Mouse (Mus musculus) thymus, postnatal 14 days (tissue): ENCODE data around the gene Fgf4.
A peak's percentile ranks its signal among the peaks of the same experiment; 100 is the strongest.
"Not testable (repeated sequence)": the region's sequence is repeated elsewhere in the genome, so short reads cannot be mapped to it uniquely, and the experiment has no call there.

Experiments used
- DNase-seq: peaks from one replicate; pipeline ENCODE4 v3.0.0; 2021

Fgf4 gene

DNA sequence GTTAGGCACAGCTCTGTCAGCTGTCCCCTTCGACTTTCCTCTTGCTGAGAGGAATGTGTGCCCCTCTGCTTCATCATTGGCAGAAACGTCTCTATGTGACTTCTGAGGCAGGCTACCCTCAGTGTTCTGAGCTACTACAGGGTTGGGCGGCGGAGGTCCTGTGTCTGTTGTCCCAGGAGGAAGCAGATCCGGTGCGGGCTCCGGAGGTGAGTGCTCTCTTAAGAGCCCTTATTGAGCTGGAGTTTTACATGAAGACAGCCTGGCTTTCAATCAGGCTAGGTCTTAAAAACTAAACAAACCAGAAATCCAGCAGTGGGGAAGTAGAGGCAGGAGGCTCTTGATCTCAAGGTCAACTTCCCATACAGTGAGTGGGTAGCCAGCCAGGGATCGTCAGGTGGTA, 20.4 kb downstream of the Fgf4 start:
- DNase-seq = no peak

- no peak for DNase-seq
Measured at GRCm38 (mm10) chr7:144872420-144872819, 25.3 kb downstream of the Fgf4 start.

GRCm38 (mm10) chr7:144873160-144873559, 26.0 kb downstream of the Fgf4 start:
- DNase-seq = no peak

DNA sequence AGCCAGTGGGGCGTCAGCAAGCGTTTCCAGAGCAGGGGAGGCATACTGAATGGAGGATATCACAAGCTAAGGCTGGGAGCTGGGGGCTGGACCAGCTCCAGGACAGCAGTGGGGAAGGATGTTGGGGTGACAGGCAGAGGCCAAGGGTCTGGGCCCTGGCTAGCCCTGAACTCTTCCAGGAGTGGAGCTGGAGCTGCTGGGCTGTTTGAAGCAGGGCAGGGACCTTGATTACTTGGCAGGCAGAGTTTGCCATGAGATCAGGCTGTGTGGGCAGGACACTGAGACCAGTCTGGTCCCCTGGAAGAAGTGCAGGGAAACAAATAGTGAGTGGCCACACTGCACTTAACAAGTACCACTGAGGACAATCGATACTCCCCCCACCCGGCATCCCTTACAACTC, 27.1 kb downstream of the Fgf4 start:
- DNase-seq = no peak

GRCm38 (mm10) chr7:144878401-144878800, 31.2 kb downstream of the Fgf4 start:
- no peak for DNase-seq

DNA sequence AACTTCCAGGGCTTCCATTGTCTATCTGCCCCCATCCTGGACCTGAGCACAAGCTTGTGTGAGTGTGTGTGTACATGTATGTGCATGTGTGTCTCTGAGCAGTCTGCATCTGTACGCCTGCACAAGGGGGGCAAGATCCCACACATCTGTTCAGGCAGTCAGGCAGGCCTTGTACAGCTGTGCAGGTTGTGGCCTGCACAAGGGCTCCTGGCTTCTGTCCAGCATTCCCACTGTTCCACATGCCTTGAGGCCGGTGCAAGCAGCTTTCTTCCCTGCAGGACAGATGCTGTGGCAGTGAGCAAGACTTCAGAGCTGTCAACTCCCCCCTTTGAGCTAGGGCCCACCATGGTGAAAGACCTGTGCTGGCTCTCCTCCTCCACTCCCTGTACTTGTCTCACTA, 35.9 kb downstream of the Fgf4 start:
- DNase-seq = no peak

DNA sequence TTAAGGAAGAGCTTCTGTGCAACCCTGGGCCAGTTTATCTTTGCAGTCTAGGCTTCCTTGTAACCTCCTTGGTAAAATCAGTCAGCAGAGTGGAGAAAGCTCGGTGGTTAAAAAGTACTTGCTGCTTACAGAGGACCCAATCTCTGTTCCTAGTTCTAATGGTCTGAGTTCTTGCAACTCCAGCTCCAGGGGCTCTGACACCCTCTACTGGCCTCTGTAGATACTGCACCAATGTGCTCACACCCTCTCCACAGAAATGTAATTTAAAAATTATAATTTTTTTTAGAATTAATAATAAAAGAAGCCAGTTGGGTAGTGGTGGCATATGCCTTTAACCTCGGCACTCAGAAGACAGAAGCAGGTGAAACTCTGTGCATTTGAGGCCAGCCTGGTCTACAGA, 40.5 kb downstream of the Fgf4 start:
- no peak for DNase-seq

GRCm38 (mm10) chr7:144888564-144889299, 41.6 kb downstream of the Fgf4 start:
- DNase-seq = no peak

DNA sequence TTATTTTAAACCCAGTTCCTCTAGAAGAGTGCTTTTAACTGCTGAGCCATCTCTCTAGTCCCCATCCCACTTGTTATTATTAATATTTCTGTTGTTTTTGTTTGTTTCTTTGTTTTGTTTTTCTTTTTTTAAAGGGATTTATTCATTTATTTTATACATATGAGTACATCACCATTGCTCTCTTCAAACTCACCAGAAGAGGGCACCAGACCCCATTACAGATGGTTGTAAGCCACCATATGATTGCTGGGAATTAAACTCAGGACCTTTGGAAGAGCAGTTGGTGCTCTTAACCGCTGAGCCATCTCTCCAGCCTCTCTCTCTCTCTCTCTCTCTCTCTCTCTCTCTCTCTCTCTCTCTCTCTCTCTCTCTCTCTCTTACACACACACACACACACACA, 43.5 kb downstream of the Fgf4 start:
- not testable (repeated sequence) for DNase-seq

GRCm38 (mm10) chr7:144891863-144892262, 44.7 kb downstream of the Fgf4 start:
- DNase-seq = no peak

GRCm38 (mm10) chr7:144892322-144892721, 45.2 kb downstream of the Fgf4 start:
- DNase-seq = no peak

- peak; percentile 18 for DNase-seq
Measured at GRCm38 (mm10) chr7:144894191-144894590, 47.0 kb downstream of the Fgf4 start.

- no peak for DNase-seq
Measured at GRCm38 (mm10) chr7:144894706-144895105, 47.5 kb downstream of the Fgf4 start.

- peak; percentile 56 for DNase-seq
Measured at GRCm38 (mm10) chr7:144895305-144896111, 48.3 kb downstream of the Fgf4 start.

GRCm38 (mm10) chr7:144896294-144897218, 49.4 kb downstream of the Fgf4 start, which contains the start of gene Fgf15:
TSS of gene Fgf15 (plus strand) at chr7:144896531.
- DNase-seq = no peak

DNA sequence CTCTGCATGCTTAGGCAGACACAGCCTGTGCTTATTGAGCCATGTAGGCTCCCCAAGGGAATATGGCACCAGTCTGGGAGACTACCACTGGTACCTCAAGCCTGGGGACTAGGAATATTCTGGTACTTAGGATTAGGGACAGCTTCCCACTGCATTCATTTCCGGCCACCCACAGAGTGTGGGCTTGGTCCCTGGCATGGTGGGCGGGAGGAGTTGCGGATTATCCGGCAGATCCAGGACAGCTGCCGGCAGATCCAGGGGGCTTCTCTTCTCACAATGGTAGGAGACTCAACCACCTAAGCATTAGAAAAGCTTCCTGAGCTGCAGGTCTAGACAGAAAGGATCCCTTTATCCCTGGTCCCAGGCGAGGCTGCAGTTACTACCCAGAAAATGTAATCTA, 51.3 kb downstream of the Fgf4 start:
- no peak for DNase-seq

DNA sequence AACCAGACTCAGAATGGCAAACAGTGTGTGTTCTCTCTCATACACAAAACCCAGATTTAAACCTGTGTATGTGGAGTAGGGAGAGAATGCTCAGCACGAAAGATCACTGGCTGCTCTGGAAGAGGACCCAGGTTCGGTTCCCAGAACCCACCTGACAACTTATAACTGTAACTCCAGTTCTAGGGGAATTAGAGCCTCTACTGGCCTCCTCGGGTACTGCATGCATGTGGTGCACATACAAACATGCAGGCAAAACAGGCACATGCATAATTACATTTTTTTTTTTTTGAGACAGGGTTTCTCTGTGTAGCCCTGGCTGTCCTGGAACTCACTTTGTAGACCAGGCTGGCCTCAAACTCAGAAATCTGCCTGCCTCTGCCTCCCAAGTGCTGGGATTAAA, 58.3 kb downstream of the Fgf4 start:
- DNase-seq = not testable (repeated sequence)

DNA sequence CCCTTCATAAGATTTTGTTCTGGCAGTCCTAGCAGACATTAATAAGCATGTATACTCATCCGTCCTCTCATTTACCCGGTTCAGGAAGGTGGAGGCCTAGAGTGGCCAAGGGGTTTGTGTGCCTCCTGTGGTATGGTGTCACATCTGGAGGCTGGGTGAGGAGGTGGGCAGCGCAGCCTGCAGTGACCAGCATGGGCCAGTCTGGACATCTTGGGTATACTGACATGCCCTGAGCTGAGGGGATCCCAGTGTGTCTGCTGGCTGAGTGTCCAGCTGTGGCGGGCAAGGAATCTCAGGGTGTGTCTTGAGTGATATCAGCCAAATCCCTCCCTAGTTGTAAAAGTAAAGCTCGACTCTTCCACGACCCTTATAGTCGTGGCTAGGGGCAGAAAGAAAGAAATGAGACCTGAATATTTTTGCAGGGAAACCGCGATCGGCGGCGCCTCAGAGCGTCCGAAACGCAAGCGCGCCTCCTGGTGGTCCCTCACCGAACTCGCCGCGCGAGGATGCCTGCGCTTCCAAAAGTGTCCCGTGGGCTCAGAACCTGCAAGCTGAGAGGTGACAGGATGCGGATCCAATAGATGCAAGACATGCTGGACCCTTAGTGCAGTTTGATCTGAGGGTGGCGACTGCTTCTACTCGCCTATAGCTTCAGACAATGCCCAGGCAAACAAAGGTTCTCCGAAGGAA, 59.7 kb downstream of the Fgf4 start:
- DNase-seq = peak; percentile 59

- peak; percentile 25 for DNase-seq
Measured at GRCm38 (mm10) chr7:144907793-144908192, 60.6 kb downstream of the Fgf4 start.

- DNase-seq = no peak
Measured at GRCm38 (mm10) chr7:144908705-144909104, 61.5 kb downstream of the Fgf4 start.

GRCm38 (mm10) chr7:144911121-144911520, 64.0 kb downstream of the Fgf4 start:
- no peak for DNase-seq

- no peak for DNase-seq
Measured at GRCm38 (mm10) chr7:144912897-144913296, 65.7 kb downstream of the Fgf4 start.
